Mouse (Mus musculus) kidney, postnatal 0 days (tissue): Measurements from ENCODE around the gene Kcnd2. TPM values are rescaled to one million over a fixed set of nuclear protein-coding genes. Genes with fewer than 3 reads are reported as not detected.
A peak's percentile ranks its signal among the peaks of the same experiment; 100 is the strongest.

ENCODE experiments used
- ATAC-seq: fragments of 200-750 bp; cut with Nextera tagmentation; replicated peaks from 2 replicates; pipeline ENCODE4 v1.8.0; 2017; ENCODE audit warnings: low read depth, moderate number of reproducible peaks, moderate TSS enrichment, moderate library complexity; ENCODE audit not compliant: low FRiP score
- DNase-seq: peaks from one replicate; pipeline ENCODE4 v3.0.0-alpha.2; 2016; ENCODE audit warnings: low spot score
- H3K27ac ChIP-seq: fragments of 300-500 bp; sonication (generic); 2 replicates; pipeline ENCODE4 v1.5.1; 2014; ENCODE audit warnings: mild to moderate bottlenecking
- H3K27me3 ChIP-seq: fragments of 300-500 bp; sonication (generic); 2 replicates; pipeline ENCODE4 v1.6.1; 2014; ENCODE audit warnings: low read length, mixed read lengths; ENCODE audit not compliant: insufficient read depth
- H3K36me3 ChIP-seq: fragments of 300-500 bp; sonication (generic); 2 replicates; pipeline ENCODE4 v1.6.1; 2014; ENCODE audit warnings: low read length, mixed read lengths; ENCODE audit not compliant: insufficient read depth
- H3K4me1 ChIP-seq: fragments of 300-500 bp; sonication (generic); replicated peaks from 2 replicates; pipeline ENCODE4 v1.6.1; 2014; ENCODE audit warnings: antibody characterized with exemption, low read length, mixed read lengths; ENCODE audit not compliant: insufficient read depth
- H3K4me2 ChIP-seq: fragments of 300-500 bp; sonication (generic); 2 replicates; pipeline ENCODE4 v1.6.1; 2014; ENCODE audit warnings: mild to moderate bottlenecking, low read length, moderate library complexity, mixed read lengths
- H3K4me3 ChIP-seq: fragments of 300-500 bp; sonication (generic); replicated peaks from 2 replicates; pipeline ENCODE4 v1.5.1; 2014; ENCODE audit warnings: low read depth, low read length
- H3K9ac ChIP-seq: fragments of 300-500 bp; sonication (generic); 2 replicates; pipeline ENCODE4 v1.6.1; 2014; ENCODE audit warnings: low read depth, low read length
- H3K9me3 ChIP-seq: fragments of 300-500 bp; sonication (generic); replicated peaks from 2 replicates; pipeline ENCODE4 v1.6.1; 2016; ENCODE audit warnings: low read length, inconsistent platforms, mixed read lengths
- CTCF ChIP-seq: IDR thresholded peaks from 2 replicates; pipeline ENCODE4 v1.5.1; 2016; ENCODE audit warnings: antibody characterized with exemption, low read depth, mild to moderate bottlenecking, moderate library complexity
- WGBS: fragments of 180-500 bp; shearing (Covaris S2); extraction: QIAGEN DNeasy Blood & Tissue Kit; methylation state at CpG from one replicate; pipeline ENCODE4 v1.1.7; 2014; 5-methylcytosine and 5-hydroxymethylcytosine counted together
- polyA plus RNA-seq: library from polyadenylated mRNA; unstranded; fragments of >200 nt; fragmentation: Nextera tagmentation; extraction: Ambion mirVana; gene quantifications from 2 replicates; pipeline ENCODE4 v1.2.1, GENCODE M21; 2015

Kcnd2 gene
- polyA plus RNA-seq, 1 experiment from 2014 or later: 1.9 TPM

DNA sequence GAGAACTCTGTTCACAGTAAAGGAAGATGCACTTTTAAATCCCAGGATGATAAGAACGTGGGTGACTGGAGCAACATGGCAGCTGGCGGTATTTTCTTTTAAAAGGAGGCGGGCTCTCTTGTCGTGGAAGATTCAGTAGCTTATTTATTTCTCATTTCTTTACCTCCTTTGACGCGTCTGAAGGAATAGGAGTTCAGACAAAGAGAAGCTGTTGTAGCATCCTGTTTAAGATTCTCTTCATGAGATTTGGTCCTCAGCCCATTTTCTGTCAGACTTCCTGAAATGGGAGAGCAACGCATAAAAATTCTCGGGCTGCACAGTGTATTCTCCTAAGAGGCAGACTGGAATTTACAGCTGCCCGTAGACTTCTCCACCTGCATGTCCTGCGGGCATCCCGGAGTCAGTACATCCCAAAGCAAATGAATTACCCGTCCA, 552.5 kb downstream of the Kcnd2 start:
- Histone ChIP-seq H3K9me3 (no peaks in the 10 kb centered on the region), H3K4me1 (no peaks in the 10 kb centered on the region), H3K36me3 (peaks cover 3% of the 10 kb centered on the region; the same call in 1 of the 2 replicates), H3K4me3 (no peak overlapping the region), H3K27ac (no peak overlapping the region), H3K9ac (no peak overlapping the region), H3K27me3 (no peaks in the 10 kb centered on the region), H3K4me2 (no peak overlapping the region)
- no peak for TF ChIP-seq CTCF
- DNase-seq (peak; percentile 73), ATAC-seq (no peak)
- 63% methylated on average over 12 of the region's 12 CpGs for WGBS

DNA sequence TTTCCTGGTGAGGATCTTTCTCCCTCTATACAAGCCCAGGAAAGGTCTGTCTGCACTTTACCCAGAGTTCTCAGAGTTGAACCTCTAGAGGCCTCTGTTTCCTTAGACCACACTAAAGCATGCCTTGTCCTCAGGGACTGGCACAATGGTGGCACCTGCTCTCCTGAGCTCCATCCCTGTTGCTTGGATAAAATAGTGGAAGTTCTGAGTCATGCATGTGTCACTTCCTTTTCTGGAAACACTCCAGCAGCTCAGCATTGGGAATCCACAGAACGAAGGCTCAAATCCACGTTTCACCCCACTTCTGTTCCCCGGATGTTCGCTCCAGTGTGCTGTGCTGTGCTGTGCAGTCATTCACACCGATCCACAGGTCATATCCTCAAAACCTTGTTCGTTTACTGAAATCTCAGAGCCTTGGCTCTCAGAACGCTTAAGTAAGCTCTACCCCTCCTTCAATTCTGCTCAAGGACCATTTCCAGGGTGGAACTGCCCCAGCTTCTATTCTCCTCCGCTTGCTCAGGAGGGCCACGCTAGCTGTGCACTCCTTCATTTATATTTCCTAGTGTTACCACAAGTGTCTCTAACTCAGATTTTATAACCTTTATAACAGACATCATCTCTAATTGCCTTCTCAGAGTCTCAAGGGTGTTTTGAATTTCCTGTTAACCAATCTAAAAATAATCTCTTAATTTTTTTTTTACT, 553.6 kb downstream of the Kcnd2 start:
- Histone ChIP-seq H3K27me3 (no peaks in the 10 kb centered on the region), H3K27ac (no peak overlapping the region; the same call in 1 of the 2 replicates), H3K9me3 (no peaks in the 10 kb centered on the region), H3K36me3 (peaks cover 3% of the 10 kb centered on the region; the same call in 1 of the 2 replicates), H3K4me1 (no peaks in the 10 kb centered on the region), H3K4me3 (no peak overlapping the region), H3K4me2 (no peak overlapping the region), H3K9ac (no peak overlapping the region)
- 63% methylated on average over 9 of the region's 9 CpGs for whole genome bisulfite sequencing
- DNase-seq (no peak), ATAC-seq (no peak)
- no peak for TF ChIP-seq CTCF

DNA sequence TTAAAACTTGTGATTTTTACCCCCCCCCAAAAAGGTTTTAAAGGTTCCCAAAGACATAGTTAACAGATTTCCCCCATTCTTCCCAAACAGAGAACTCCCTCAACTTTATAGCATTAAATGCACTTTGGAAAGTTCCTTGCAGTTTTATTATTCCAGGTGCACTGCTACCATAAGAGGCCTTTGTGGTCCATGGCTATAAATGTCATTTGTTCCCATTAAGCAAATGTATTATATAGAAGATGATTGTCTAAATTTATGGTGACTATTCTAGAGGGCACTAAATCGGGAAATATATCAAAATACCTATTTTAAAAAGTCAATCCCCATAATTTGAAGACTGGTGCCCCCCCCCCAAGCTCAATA, 554.1 kb downstream of the Kcnd2 start:
- Histone ChIP-seq H3K4me2 (no peak overlapping the region), H3K4me3 (no peak overlapping the region), H3K36me3 (peaks cover 3% of the 10 kb centered on the region; the same call in 1 of the 2 replicates), H3K9ac (no peak overlapping the region), H3K9me3 (no peaks in the 10 kb centered on the region), H3K27me3 (no peaks in the 10 kb centered on the region), H3K4me1 (no peaks in the 10 kb centered on the region), H3K27ac (no peak overlapping the region)
- no peak for TF ChIP-seq CTCF
- 66% methylated on average over 1 of the region's 1 CpGs for WGBS
- ATAC-seq: no peak
- DNase-seq: no peak

DNA sequence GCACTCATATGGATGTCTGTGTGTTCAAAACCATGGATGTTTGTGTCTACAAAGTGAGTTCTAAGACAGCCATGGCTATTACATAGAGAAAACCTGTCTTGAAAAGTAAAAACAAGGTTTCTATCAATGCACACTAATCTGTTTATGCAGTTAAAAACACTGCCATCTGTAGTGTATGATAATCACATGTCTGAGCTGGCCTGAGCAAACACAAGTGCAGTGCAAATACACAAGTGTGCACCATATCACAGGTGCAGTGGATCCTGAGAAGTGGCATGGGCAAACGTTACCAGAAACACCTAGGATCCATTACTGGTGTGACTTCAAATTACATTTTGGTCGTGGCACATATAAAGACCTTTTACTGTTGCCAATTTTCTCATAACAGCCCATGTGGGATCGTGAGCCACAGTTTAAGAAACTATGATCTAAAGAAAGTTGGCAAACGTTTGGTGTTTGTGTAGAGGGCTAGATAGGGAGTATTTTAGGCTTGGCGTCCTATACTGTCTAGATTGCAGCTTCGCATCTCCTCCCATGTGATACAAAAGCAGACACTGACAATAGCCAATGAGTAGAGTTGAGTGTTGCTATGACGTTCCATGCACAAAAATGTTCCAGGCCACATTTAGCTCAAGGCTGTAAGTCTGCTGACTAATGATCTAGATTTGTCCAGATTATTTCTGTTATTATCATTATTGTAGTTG, 559.1 kb downstream of the Kcnd2 start:
- Histone ChIP-seq H3K9me3 (no peaks in the 10 kb centered on the region), H3K36me3 (peaks cover 3% of the 10 kb centered on the region; the same call in 1 of the 2 replicates), H3K4me1 (no peaks in the 10 kb centered on the region), H3K4me3 (no peak overlapping the region), H3K4me2 (no peak overlapping the region), H3K9ac (no peak overlapping the region), H3K27ac (no peak overlapping the region), H3K27me3 (no peaks in the 10 kb centered on the region)
- DNase-seq: no peak
- no peak for TF ChIP-seq CTCF
- WGBS: 85% methylated on average over 7 of the region's 7 CpGs
- ATAC-seq: no peak
